Mouse (Mus musculus): ENCODE data around the gene Foxp2. TPM values are rescaled to one million over a fixed set of nuclear protein-coding genes. Genes with fewer than 3 reads are reported as not detected.

Foxp2 gene
- total and polyA plus RNA-seq, 3 experiments = not detected

- H3K9ac ChIP-seq (ENCODE audit: insufficient read depth, low read depth) = no peak overlapping the region
- in situ Hi-C loops (cut with MboI; ENCODE audit: low pct_ligation_motif_present, low pct_unique_long_range_greater_than_20kb, low sequenced_read_pairs) (no loop called here), dilution Hi-C loops (cut with MboI; ENCODE audit: extremely low pct_ligation_motif_present, extremely low pct_unique_long_range_greater_than_20kb, low sequenced_read_pairs) (no loop called here)
- no peaks in the 10 kb centered on the region for H3K4me1 ChIP-seq (ENCODE audit: control insufficient read depth in 1 of 2, insufficient read depth in 2 of 2)
- no peaks in the 10 kb centered on the region for H3K27me3 ChIP-seq (replicated peaks)
- DNase-seq (ENCODE audit: extremely low read depth) = no peak
- no peak overlapping the region for H3K4me2 ChIP-seq (ENCODE audit: insufficient read depth, low read depth, poor library complexity, severe bottlenecking)
- TF ChIP-seq RAD21 (IDR thresholded peaks at IDR 0.05; ENCODE audit: low read depth, low read length) (no peak), IRF4 (IDR thresholded peaks at IDR 0.05; ENCODE audit: low read depth, low read length) (no peak), SIN3A (IDR thresholded peaks at IDR 0.05; ENCODE audit: low read length) (no peak)
- H3K4me3 ChIP-seq (replicated peaks in 1 of 3; ENCODE audit: low read depth in 2 of 3, low read length in 2 of 3, poor library complexity in 1 of 3) = no peak overlapping the region
- no peaks in the 10 kb centered on the region for H3K9me3 ChIP-seq (replicated peaks; ENCODE audit: low read length)
- no peaks in the 10 kb centered on the region for H3K79me2 ChIP-seq (replicated peaks; ENCODE audit: control insufficient read depth, extremely low read depth, insufficient read depth, poor library complexity, severe bottlenecking)
- no peaks in the 10 kb centered on the region for H3K36me3 ChIP-seq (replicated peaks in 1 of 2; ENCODE audit: control insufficient read depth in 1 of 2, insufficient read depth in 1 of 2, low read length in 1 of 2)
- no peak overlapping the region for H3K27ac ChIP-seq (ENCODE audit: insufficient read depth, low read depth)
Measured at GRCm38 (mm10) chr6:15486909-15487308, 585.8 kb downstream of the Foxp2 start.

Other genes starting within 250 kb of the Foxp2 start
- not detected in 2 replicates for gene Ppp1r3a, start 146.1 kb upstream of the Foxp2 start, total RNA-seq (2012; rRNA removed)
- not detected in 2 replicates for gene Ppp1r3a, start 146.1 kb upstream of the Foxp2 start, total RNA-seq (2014; rRNA removed)
- not detected in 2 replicates for gene Ppp1r3a, start 146.1 kb upstream of the Foxp2 start, polyA plus RNA-seq (2012; ENCODE audit: insufficient read length, low read depth)

Data from CH12.LX (cell line).